Mouse (Mus musculus) retina, adult 2 months (tissue): ENCODE measurements at regions not wholly inside any gene's neighbourhood (a gene's known extent, or its start where the extent isn't known, plus 50 kb on each side); places are given as distances from the start of the nearest gene placed in this dataset.

ENCODE experiments used
- DNase-seq: peaks from one replicate; pipeline ENCODE4 v3.0.0-alpha.2; 2012; ENCODE audit warnings: low read depth, low spot score

DNA sequence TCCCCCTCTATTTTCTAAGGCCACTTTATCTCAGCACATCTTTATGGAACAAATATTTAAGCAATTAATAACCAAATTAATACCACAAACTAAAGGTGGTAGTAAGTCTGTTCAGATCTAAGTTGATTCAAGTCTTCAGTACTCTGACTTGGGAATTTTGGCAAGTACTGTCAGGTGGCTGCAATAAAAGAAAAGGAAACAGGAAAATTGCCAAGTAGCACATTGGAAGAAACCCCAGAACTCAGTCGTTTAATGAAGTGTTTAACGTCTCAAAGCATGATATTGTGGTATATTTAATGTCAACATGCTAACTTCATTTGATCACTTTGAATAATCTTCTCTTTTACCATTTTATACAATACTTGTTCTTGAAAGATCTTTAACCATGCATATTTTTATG is 142.2 kb downstream of the Gm11146 start:
- no peak for DNase-seq

GRCm38 (mm10) chr16:77444647-77445046 is 157.2 kb downstream of the Gm11146 start:
- DNase-seq: no peak

DNA sequence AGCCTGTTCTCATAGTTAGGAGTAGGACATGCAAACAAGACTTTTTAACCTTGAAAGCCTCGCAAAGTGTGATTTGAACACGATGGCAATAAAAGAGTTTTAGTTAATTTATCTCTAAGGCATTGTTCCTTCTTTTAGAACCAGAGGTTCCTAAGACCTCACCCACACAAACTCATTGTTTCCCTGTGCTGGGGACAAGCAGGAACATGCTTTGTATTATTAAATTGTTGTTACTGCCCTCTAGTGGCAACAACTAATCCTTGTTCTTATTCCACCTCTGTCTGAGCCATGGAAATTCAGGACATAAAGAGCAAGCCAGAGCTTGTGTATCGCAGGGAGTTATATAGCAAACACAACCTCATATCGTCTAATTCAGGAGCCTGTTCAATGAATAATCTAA is 157.9 kb downstream of the Gm11146 start:
- peak; percentile 37 for DNase-seq

- no peak for DNase-seq
Measured at GRCm38 (mm10) chr16:77443318-77443717, 158.6 kb downstream of the Gm11146 start.

DNA sequence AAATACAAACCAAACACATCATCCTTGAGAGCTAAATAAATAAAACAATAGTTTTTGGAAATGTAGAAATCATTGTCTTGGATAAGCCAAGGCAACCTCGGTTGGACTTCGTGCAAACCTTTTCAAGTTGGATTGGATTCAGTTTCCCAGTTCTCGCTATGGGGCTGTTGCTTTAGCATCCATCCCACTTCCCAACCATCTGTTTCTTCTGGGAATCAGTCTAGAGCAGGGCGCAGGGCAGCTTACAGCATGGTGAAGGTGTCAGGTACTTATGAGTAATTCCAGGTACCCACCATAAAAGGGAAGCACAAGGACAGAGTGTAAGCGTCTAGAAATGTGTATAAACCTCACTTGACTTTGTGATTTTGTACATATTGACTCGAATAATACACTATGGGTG is 159.0 kb downstream of the Gm11146 start:
- no peak for DNase-seq

DNA sequence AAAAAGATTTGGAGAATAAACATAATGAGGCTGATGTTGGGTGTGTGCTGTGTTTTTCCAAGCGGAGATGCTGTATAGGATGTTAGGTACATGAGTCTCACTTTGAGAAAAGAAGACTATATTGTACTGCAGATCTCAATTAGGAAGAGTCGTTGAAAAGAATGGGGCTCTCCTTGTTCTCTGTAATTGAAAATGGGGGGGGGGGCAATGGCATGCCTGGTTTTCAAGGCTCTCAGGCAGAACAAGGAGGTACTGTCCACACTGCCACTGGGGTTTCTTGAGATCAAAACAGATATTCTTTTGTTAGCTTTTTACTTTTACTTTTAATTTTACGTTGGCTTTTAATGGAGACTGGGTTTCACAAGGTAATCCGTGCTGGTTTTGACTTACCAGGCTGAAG is 170.5 kb downstream of the Gm11146 start:
- no peak for DNase-seq

DNA sequence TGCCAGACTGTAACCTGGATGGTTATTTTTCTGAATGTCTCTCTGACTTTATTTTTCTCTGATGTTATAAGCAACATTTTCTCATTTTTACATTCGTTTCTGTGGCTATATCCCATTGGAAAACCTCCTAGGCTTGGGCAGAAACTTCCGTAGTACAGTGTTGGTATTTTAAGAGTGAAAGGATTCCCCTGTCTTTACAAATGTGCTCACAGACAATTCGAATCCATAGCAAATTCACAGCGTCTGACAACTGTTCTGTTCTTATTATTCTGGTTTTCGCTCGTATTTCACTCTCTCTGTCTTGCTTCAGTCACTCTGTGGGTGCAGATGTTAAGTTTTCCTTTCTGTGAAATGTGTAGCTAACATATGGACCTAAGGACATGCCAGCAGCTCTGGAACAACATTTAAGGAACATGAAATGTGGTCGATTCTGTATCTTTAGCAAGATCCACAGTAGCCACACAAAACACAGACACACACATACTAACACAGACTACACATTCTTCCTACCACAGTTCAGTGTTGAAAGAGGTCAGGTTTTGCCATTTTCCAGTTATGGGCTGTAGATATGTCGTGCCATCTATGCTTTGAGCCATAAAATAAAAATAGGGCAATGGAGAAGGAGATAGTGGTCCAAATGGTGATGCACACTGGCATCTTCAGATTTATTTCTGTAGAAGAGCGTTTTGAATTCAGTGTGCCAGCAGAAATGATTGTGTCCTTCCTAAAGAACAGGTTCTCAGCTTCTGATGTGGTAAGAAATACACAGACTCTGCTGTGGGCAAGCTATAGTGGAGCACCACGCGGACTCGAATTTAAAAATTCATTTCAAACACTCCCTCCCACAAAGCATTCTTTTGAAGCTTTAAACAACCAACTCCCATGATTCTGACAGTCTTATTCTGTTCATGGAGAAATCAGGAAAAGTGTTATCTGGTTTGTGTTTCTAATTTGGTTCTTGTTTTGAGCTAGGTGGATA is 179.2 kb downstream of the Gm11146 start:
- DNase-seq: no peak

- DNase-seq: no peak
Measured at GRCm38 (mm10) chr16:77421591-77422024, 180.3 kb downstream of the Gm11146 start.

DNA sequence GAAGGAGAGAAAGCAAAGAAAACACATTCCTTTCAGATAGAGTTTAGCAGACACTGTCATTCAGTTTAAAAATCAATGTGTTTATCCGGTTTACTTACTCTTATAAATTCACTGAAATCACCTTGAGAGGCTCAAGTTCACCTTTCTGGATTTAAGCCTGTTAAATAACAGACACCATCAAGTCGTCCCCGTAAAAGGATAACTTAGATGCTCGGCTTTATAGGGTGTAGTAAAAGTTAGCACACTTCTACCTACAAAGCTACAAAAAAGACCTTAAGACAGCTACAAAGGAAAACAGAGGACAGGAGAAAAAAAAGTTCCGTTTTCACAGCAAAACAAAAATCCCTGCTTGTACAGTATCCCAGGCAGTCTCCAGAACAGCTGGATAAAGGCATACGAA is 180.9 kb downstream of the Gm11146 start:
- DNase-seq: no peak

DNA sequence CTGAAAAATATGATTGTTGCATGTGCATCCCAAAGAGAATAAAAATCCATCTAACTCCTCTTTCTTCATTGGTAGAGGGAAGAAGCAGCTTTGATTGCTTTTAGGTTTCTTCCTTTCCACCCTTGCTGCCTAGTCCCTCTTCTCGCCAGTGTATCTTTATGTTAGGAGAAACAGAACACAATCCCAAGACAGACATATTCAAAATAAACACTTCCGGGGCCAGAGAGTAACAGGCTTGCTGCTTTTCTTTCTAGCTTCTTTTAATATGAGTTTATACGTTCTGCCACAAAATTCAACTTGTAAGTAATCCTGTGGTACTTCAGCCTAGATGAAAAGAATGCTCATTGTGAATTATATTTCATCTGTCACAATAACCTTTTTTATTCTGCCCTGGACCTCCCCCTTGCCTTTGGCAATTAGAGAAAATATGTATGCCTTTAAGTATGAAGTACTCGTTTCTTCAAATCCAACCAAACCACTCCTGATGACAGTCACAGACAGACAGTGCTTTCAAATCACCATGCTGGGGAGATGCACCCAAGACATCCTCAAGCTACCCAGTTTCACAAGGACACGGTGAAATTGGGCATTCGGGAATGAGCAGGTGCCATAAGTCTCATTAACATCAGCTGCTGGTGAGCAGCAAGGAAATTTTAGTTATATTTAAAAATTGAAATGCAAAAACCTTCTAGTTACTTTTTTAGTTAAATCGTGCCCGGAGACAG is 181.6 kb downstream of the Gm11146 start:
- no peak for DNase-seq

DNA sequence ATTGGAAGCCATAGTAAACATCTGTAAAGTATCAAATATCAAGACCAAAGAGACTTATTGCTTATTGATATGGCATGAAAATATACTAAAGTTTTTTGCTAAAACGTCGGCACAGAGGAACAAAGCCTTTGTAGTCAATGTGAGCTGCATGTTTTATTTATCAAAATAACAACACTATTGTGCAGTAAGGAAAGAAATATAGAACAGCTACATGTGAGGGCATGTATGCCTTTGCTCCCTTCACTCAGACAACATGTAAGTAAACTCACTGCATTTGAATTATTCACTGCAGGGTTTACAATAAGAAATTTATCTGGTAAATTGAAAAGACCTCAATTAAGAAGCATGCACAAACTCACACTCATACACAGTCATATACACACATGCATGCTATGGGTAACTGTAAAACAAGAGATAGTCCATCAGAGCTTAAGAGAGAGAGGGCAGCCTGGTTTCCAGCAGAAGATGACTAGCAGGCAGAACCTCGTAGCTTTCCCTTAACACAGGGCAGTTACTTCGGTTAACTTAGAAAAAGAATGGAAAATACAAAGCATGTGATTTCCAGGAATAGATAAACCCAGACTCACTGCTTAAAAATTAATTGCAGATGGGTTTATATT is 182.7 kb downstream of the Gm11146 start:
- DNase-seq: no peak

DNA sequence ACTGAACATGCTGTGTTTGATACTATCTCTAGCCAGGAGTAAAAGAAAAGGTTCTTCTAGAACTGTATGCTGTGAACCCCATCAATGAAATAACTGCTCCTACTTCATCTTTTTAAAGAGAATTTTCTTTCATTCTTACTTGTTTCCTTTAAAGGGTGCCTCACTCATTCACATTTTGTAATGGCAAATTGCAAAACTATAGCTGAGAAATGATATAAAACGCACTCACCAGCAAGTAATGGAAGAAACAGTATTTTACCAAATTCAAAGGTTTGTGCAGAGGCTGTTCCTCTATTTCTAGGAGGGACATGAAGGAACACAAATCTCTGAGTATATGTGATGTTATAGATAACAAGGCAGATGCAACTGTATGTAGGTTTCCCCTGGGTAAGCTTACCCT is 183.4 kb downstream of the Gm11146 start:
- no peak for DNase-seq

GRCm38 (mm10) chr16:77417791-77418190 is 184.1 kb downstream of the Gm11146 start:
- no peak for DNase-seq

- DNase-seq: no peak
Measured at GRCm38 (mm10) chr16:77414562-77414961, 187.3 kb downstream of the Gm11146 start.

GRCm38 (mm10) chr16:77409168-77409567 is 192.7 kb downstream of the Gm11146 start:
- DNase-seq: no peak

DNA sequence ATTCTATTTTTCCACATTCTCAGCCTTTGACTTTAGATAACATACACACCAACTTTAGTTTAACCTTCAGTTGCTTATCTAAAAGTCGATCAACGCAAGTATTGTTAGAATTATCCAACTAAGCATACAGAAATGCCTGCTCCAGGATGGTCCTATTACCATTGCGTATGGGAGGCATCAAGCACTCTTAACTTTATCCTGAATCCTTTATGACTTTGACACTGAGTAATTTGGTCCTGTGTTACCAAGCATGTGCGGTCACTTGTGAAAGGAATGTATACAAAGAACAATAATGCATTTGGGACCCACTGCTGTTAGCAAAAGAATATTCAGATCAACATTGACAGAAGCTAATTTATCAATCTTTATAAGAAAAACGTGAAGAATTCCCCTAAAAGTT is 194.9 kb downstream of the Gm11146 start:
- DNase-seq: no peak

DNA sequence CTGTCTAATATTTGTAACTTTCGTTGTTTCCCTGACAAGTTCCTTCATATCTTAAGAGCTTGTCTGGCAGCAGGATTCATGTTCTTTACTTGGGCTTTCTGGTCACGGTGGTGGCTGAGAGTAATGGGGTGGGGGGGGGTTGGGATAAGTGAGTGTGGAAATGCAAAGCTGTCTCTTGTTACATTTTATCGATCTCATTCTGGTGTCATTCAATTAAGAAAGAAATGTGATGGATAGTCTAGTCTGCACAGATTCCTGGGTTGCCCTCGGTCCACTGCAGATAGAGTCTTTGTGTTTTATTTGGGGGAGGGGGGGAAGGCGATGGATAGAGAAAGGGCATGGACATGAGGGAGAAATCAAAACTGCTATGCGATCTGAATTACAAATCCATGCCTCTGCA is 196.0 kb downstream of the Gm11146 start:
- no peak for DNase-seq

GRCm38 (mm10) chr16:77405181-77405818 is 196.6 kb downstream of the Gm11146 start:
- DNase-seq: no peak

DNA sequence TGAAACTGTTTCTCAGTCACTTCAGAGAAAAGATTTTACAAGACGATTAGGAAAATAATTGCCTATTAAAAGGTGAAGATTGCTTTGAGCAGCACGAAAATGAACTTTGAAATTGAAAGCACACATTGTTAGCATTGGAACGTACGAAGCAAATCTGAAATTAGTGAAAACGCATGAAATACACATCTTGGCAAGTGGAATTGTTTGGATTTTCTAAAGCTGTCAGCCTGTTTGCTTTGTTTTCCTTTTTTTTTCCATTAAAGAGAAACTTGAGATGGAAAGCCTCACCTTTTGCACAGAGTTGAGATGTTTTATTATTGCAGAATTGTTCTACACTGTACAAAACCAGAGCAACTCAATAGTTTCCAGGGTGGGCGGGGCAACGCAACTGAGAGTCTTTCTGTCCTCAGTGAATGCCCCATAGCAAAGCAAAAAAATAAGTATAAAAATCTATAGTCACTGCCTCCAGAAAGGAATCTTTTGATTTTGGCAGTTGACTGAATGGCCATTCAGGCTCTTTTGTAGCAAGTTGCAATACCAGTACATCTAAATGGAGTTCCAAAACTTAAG is 199.1 kb downstream of the Gm11146 start:
- no peak for DNase-seq

DNA sequence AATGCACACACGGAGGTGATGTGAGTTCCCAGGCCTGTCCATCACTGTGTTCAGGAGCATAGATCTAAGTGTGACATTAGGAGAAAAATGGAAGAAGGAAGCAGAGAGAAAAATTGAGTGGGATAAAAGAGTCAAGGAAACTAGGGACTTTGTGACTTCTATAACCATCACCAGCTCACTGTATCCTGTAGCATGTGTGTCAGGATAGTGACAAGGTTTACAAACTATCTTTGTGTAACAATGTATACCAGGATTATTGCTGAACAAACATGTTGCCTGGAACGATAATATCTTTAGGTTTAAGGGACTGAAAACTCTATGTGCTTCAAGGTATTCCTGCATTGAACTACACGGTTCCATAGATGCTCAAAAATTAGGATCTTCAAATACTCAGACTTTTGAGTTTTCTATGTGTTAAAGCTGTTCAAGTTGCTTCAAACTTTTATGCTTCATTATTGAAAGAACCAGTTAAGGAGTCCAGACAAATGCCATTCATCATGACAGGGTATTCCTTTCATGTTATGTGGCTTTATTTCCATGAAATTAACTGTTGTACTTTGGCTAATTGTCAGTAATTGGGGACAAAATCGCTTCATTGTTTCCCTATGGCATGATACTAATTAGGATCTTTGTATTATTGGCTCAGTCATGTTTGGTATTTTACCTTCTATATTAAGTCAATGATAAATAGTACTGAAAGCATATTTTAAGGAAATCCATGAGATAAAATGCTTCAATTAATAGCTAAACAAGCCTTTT is 200.5 kb downstream of the Gm11146 start:
- DNase-seq: no peak
